In genomic region chr13:73327827-73328698, GRCm38 (mm10) we compare ENCODE assay signal across 8 mouse cellular contexts. TPM values are rescaled to one million over a fixed set of nuclear protein-coding genes. Genes with fewer than 3 reads are reported as not detected.
DNase-seq lines count a peak whose midpoint lies in the region; ATAC-seq lines count a peak whose summit lies in the region.

TSS of gene Mrpl36 (plus strand) at chr13:73328513.
TSS of gene Ndufs6 (minus strand) at chr13:73328542.

- under 1% methylated on average over 45 of the region's 45 CpGs for WGBS in hindbrain, embryonic 15.5 days
- WGBS in macrophage (ENCODE audit: missing documents) = 2% methylated on average over 45 of the region's 45 CpGs

- H3K27ac ChIP-seq in hindbrain, embryonic 15.5 days (replicated peaks) = peak within 1 kb of the TSS; percentile 82
- peak within 1 kb of the TSS; percentile 47 for H3K27ac ChIP-seq in macrophage

- H3K4me3 ChIP-seq in hindbrain, embryonic 15.5 days = peak within 1 kb of the TSS; percentile 90
- peak within 1 kb of the TSS; percentile 89 for H3K4me3 ChIP-seq in macrophage (ENCODE audit: inconsistent target)

- peak; percentile 84 for ATAC-seq in hindbrain, embryonic 15.5 days (ENCODE audit: low FRiP score, low read depth)

- peaks cover 9% of the 10 kb centered on the region; the same call in 1 of the 2 replicates for H3K36me3 ChIP-seq in hindbrain, embryonic 15.5 days
- peaks cover 27% of the 10 kb centered on the region for H3K36me3 ChIP-seq in macrophage (ENCODE audit: inconsistent target)

- peak within 1 kb of the TSS; percentile 84 for H3K9ac ChIP-seq in hindbrain, embryonic 15.5 days

- peaks cover 41% of the 10 kb centered on the region for H3K4me1 ChIP-seq in hindbrain, embryonic 15.5 days (replicated peaks)

- peak; percentile 98 for DNase-seq in R1 (ENCODE audit: low read depth, low spot score)
- DNase-seq in cerebellum, postnatal 25 days = peak; percentile 94 to 95
- peak; percentile 92 to 93 for DNase-seq in frontal cortex, postnatal 36 days (ENCODE audit: low spot score in 2 of 2)
- DNase-seq in left cerebral cortex, adult 18-20 months (ENCODE audit: low spot score in 2 of 2) = peak; percentile 91 to 93
- DNase-seq in right cerebral cortex, adult 18-20 months = peak; percentile 94
- DNase-seq in urinary bladder, postnatal 10 days (ENCODE audit: low spot score) = peak; percentile 70

- H3K27me3 ChIP-seq in hindbrain, embryonic 15.5 days = no peaks in the 10 kb centered on the region

- no peaks in the 10 kb centered on the region for H3K9me3 ChIP-seq in hindbrain, embryonic 15.5 days

- H3K79me2 ChIP-seq in macrophage (ENCODE audit: inconsistent target) = peaks cover 55% of the 10 kb centered on the region

- peak within 1 kb of the TSS; percentile 84 for H3K4me2 ChIP-seq in hindbrain, embryonic 15.5 days

RNA-seq across cellular contexts. Expression of gene Mrpl36, which starts in this region (rescaled TPM):
- 81.1 and 88.8 TPM in 2 replicates for polyA plus RNA-seq in hindbrain, embryonic 15.5 days (2015; fragmentation: Nextera tagmentation; extraction: Ambion mirVana)
- 10 to 100 TPM; 32.9 to 40.3 TPM for total RNA-seq in left cerebral cortex, adult 18-20 months (2021)
- total RNA-seq in macrophage (2018; cell fraction: chromatin; rRNA removed) = 10 to 100 TPM in 4 of 26 experiments, 1 to 10 TPM in 22; 1.2 to 14.8 (median 5.7) TPM
- total RNA-seq in macrophage (2018; cell fraction: cytosol; rRNA removed) = 10 to 100 TPM; 32.9 to 63.0 (median 41.8) TPM
- total RNA-seq in macrophage (2018; cell fraction: nucleus; rRNA removed) = 10 to 100 TPM in 20 of 26 experiments, 1 to 10 TPM in 6; 4.6 to 30.7 (median 12.7) TPM
- 29.1 to 68.4 TPM (median 57.7 TPM) in 3 replicates for polyA plus RNA-seq in macrophage (2018)

RNA-seq across cellular contexts. Expression of gene Ndufs6, which starts in this region (rescaled TPM):
- polyA plus RNA-seq in hindbrain, embryonic 15.5 days (2015; fragmentation: Nextera tagmentation; extraction: Ambion mirVana) = 437 and 439 TPM in 2 replicates
- 100 to 1,000 TPM; 189 TPM for total RNA-seq in left cerebral cortex, adult 18-20 months (2021)
- total RNA-seq in macrophage (2018; cell fraction: chromatin; rRNA removed) = 10 to 100 TPM in 5 of 26 experiments, 1 to 10 TPM in 18, not detected in 3; 1.7 to 19.7 (median 6.2) TPM
- total RNA-seq in macrophage (2018; cell fraction: cytosol; rRNA removed) = 100 to 1,000 TPM in 15 of 26 experiments, 10 to 100 TPM in 11; 72.3 to 127 (median 103) TPM
- 10 to 100 TPM in 21 of 26 experiments, 1 to 10 TPM in 5; 5.8 to 35.2 (median 21.3) TPM for total RNA-seq in macrophage (2018; cell fraction: nucleus; rRNA removed)
- polyA plus RNA-seq in macrophage (2018) = 92.8 to 153 TPM (median 130 TPM) in 3 replicates

Comparison
In these comparisons a context has a peak if more than half of its experiments do, and no peak if none do; other contexts are left out.
1. Peak in every context shown above with its lines: DNase-seq, ATAC-seq, H3K4me3 ChIP-seq and H3K27ac ChIP-seq.